Mouse (Mus musculus): ENCODE results near the gene Arhgap19. TPM values are rescaled to one million over a fixed set of nuclear protein-coding genes. Genes with fewer than 3 reads are reported as not detected.

The Arhgap19 gene
- polyA plus RNA-seq, 1 experiment = 8.5 TPM

DNA sequence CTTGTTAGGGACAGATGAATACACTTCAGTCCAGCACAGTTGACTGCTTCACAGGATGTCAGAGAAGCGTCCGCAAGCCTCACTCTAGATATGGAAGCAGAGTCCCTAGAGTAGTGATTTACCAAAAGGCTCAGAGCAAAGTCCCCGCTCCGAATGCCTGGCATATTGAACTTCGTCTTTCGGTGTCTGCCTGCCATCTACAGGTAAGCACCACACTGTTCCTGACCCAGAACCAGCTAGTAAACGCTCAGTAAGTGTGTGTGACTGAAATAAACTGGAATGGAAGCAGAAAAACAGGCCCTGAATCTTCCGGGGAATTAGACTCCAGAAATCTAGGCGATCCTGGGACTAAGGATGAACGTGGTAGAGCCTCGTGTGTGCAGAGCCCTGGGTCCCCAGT is 49.9 kb downstream of the Arhgap19 start:
- TF ChIP-seq POLR2A (IDR thresholded peaks at IDR 0.05; ENCODE audit: low read depth, low read length) (no peak), CTCF (IDR thresholded peaks at IDR 0.05; ENCODE audit: extremely low read depth, insufficient read depth, insufficient read length, insufficient replicate concordance) (no peak)
- Histone ChIP-seq H3K27ac (ENCODE audit: insufficient read depth, low read length) (no peak overlapping the region), H3K27me3 (ENCODE audit: control insufficient read depth, insufficient read depth, low read length) (no peaks in the 10 kb centered on the region), H3K36me3 (ENCODE audit: control insufficient read depth, insufficient read depth, low read length) (no peaks in the 10 kb centered on the region), H3K4me1 (ENCODE audit: control insufficient read depth, insufficient read depth, insufficient read length) (no peaks in the 10 kb centered on the region), H3K4me3 (ENCODE audit: extremely low read depth, insufficient read depth, insufficient read length) (no peak overlapping the region)
- no peak for DNase-seq (ENCODE audit: low read depth in 1 of 2, low spot score in 2 of 2)
- WGBS = 74% methylated on average over 11 of the region's 11 CpGs

DNA sequence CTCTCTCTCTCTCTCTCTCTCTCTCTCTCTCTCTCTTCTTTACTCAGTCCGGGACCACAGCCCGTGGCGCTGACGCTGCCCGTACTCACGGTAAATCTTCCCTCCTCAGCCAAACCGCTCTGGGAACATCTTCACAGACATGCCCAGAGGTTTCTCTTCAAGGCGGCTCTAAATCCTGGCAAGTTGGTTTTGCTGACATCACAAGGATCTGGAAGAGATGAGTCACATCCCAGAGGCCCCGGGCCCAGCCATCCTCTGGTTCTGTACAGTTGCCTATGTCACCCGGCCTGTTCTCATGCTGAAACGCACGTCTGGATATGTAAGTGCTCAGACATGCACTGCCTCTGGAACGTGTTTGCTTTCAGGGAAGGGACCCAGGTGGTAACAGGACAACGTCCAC is 54.4 kb downstream of the Arhgap19 start:
- 92% methylated on average over 14 of the region's 14 CpGs for WGBS
- no peak for TF ChIP-seq CTCF (IDR thresholded peaks at IDR 0.05; ENCODE audit: extremely low read depth, insufficient read depth, insufficient read length, insufficient replicate concordance)
- TF ChIP-seq POLR2A (IDR thresholded peaks at IDR 0.05; ENCODE audit: low read depth, low read length) = no peak

DNA sequence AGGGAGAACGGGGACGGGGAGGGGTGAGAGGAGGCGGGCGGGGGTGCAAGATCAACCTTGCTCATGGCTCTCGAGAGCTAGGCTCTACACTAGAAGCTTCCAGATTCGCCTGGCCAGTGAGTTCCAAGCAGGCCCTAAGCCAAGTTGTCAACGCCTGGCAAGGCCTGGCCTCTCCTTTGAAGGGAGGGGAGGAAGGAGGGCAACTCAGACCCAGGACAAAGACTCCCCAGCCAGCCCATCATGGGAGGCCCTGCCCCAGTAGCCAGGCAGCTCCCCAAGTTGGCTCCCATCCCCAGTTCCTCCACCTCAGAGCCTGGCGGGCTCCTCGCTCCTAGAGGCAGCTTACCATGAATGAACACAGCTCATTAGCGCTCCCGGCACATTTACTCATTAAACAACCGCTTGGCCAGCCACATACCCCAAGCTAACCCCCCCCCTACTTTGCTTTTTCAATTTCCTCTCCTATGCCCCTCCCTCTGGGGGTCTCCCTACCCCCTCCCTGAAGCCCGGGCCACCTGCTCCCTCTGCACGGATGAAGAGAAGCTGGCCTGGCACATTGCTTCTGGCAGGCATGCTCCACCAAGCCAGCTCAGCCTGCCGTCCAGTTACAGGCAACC is 55.8 kb downstream of the Arhgap19 start:
- TF ChIP-seq CTCF (IDR thresholded peaks at IDR 0.05; ENCODE audit: extremely low read depth, insufficient read depth, insufficient read length, insufficient replicate concordance) (no peak), POLR2A (IDR thresholded peaks at IDR 0.05; ENCODE audit: low read depth, low read length) (no peak)
- DNase-seq (ENCODE audit: low read depth in 1 of 2, low spot score in 2 of 2) = no peak
- H3K4me1 ChIP-seq (ENCODE audit: control insufficient read depth, insufficient read depth, insufficient read length) = peaks cover 8% of the 10 kb centered on the region
- H3K27me3 ChIP-seq (ENCODE audit: control insufficient read depth, insufficient read depth, low read length) = peaks cover 2% of the 10 kb centered on the region; the same call in 1 of the 2 replicates
- H3K4me3 ChIP-seq (ENCODE audit: extremely low read depth, insufficient read depth, insufficient read length) = no peak overlapping the region
- 74% methylated on average over 15 of the region's 15 CpGs for WGBS
- H3K27ac ChIP-seq (ENCODE audit: insufficient read depth, low read length) = no peak overlapping the region
- H3K36me3 ChIP-seq (ENCODE audit: control insufficient read depth, insufficient read depth, low read length) = no peaks in the 10 kb centered on the region

More for the DNA sequence above, 54.4 kb downstream of the Arhgap19 start:
- peaks cover 2% of the 10 kb centered on the region; the same call in 1 of the 2 replicates for H3K27me3 ChIP-seq (ENCODE audit: control insufficient read depth, insufficient read depth, low read length)
- no peak overlapping the region for H3K4me3 ChIP-seq (ENCODE audit: extremely low read depth, insufficient read depth, insufficient read length)
- no peak for DNase-seq (ENCODE audit: low read depth in 1 of 2, low spot score in 2 of 2)
- H3K36me3 ChIP-seq (ENCODE audit: control insufficient read depth, insufficient read depth, low read length) = no peaks in the 10 kb centered on the region
- no peak overlapping the region for H3K27ac ChIP-seq (ENCODE audit: insufficient read depth, low read length)
- peaks cover 8% of the 10 kb centered on the region for H3K4me1 ChIP-seq (ENCODE audit: control insufficient read depth, insufficient read depth, insufficient read length)

DNA sequence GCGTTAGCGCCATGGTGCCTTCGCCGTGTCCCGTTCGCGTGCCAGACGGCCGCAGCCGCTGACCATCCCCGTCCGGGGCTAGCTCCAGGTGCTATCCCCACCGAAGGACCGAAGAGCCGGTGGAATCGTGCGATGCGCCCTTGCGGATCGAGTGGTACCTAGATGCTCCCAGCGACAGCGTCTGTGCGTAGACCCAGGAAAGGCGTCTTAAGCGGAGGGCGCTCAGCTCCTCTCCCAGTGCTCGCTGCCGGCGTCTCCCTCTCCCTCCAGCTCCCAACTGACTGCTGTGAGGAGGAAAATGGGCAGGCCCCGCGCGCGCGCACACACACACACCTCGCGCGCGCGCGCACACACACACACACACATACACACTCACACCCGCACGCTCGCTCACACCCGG is 58.5 kb downstream of the Arhgap19 start, which contains the start of gene Slit1:
Gene Slit1, minus strand, starts transcription at position 270 of the 400 bp plus-strand sequence.
- TF ChIP-seq POLR2A (IDR thresholded peaks at IDR 0.05; ENCODE audit: low read depth, low read length) = no peak
- TF ChIP-seq CTCF (IDR thresholded peaks at IDR 0.05; ENCODE audit: extremely low read depth, insufficient read depth, insufficient read length, insufficient replicate concordance) = no peak
- Histone ChIP-seq H3K4me1 (ENCODE audit: control insufficient read depth, insufficient read depth, insufficient read length) (peaks cover 8% of the 10 kb centered on the region), H3K27me3 (ENCODE audit: control insufficient read depth, insufficient read depth, low read length) (peaks cover 2% of the 10 kb centered on the region; the same call in 1 of the 2 replicates), H3K27ac (ENCODE audit: insufficient read depth, low read length) (no peak within 1 kb of the TSS), H3K36me3 (ENCODE audit: control insufficient read depth, insufficient read depth, low read length) (no peaks in the 10 kb centered on the region), H3K4me3 (ENCODE audit: extremely low read depth, insufficient read depth, insufficient read length) (peak within 1 kb of the TSS; percentile 19; the same call in 1 of the 2 replicates)
- WGBS = 3% methylated on average over 39 of the region's 44 CpGs
- no peak for DNase-seq (ENCODE audit: low read depth in 1 of 2, low spot score in 2 of 2)

DNA sequence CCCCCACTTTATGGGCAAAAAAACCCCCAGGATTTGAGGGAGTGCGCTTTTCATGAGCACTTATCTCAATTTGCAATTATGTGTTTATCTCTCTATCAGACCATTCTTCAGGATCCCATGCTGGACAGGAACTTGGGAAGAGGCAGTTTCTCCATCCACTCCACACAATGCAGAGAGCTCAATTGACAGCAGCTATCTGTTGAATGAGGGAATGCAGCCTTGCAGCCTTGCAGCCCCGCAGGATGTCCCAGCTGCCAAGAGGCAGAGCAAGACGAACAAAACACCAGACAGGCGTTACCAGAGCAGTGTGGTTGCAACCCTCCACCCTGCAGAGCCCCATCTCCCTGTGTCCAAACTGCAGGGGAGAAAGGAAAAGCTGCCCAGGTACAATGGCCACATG is 63.0 kb downstream of the Arhgap19 start:
- no peak for DNase-seq (ENCODE audit: low read depth in 1 of 2, low spot score in 2 of 2)
- H3K4me3 ChIP-seq (ENCODE audit: extremely low read depth, insufficient read depth, insufficient read length) = no peak overlapping the region
- H3K27ac ChIP-seq (ENCODE audit: insufficient read depth, low read length) = no peak overlapping the region
- 42% methylated on average over 4 of the region's 4 CpGs for WGBS
- TF ChIP-seq POLR2A (IDR thresholded peaks at IDR 0.05; ENCODE audit: low read depth, low read length) (no peak), CTCF (IDR thresholded peaks at IDR 0.05; ENCODE audit: extremely low read depth, insufficient read depth, insufficient read length, insufficient replicate concordance) (no peak)
- H3K4me1 ChIP-seq (ENCODE audit: control insufficient read depth, insufficient read depth, insufficient read length) = peaks cover 8% of the 10 kb centered on the region
- peaks cover 2% of the 10 kb centered on the region; the same call in 1 of the 2 replicates for H3K27me3 ChIP-seq (ENCODE audit: control insufficient read depth, insufficient read depth, low read length)
- no peaks in the 10 kb centered on the region for H3K36me3 ChIP-seq (ENCODE audit: control insufficient read depth, insufficient read depth, low read length)

DNA sequence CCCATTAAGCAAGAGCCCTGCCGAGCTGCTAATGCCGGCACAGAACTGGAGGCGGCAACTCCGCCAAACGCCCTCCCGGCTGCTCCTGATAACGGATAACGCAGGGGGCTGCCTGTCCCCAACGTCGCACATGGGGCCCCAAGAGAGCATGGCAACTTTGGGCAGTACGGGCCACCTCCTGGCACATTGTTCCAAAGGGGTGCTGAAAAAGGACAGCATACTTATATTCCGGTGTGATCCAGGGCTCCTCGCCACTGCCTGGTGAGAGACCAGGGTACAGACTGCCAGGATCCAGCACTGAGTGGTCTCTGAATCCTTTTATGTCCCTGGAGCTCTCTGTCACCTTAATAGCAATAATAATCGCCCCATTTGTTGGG is 63.4 kb downstream of the Arhgap19 start:
- Histone ChIP-seq H3K4me1 (ENCODE audit: control insufficient read depth, insufficient read depth, insufficient read length) (peaks cover 5% of the 10 kb centered on the region), H3K27me3 (ENCODE audit: control insufficient read depth, insufficient read depth, low read length) (0 out of 2 replicates have a peak, but pooled peaks cover 2% of the 10 kb centered on the region), H3K36me3 (ENCODE audit: control insufficient read depth, insufficient read depth, low read length) (no peaks in the 10 kb centered on the region), H3K4me3 (ENCODE audit: extremely low read depth, insufficient read depth, insufficient read length) (no peak overlapping the region), H3K27ac (ENCODE audit: insufficient read depth, low read length) (no peak overlapping the region)
- TF ChIP-seq CTCF (IDR thresholded peaks at IDR 0.05; ENCODE audit: extremely low read depth, insufficient read depth, insufficient read length, insufficient replicate concordance) = no peak
- no peak for TF ChIP-seq POLR2A (IDR thresholded peaks at IDR 0.05; ENCODE audit: low read depth, low read length)
- WGBS = 23% methylated on average over 14 of the region's 14 CpGs
- DNase-seq (ENCODE audit: low read depth in 1 of 2, low spot score in 2 of 2) = no peak

Data from spleen, adult 2 months (tissue).